Mouse (Mus musculus): ENCODE results near the gene Trex2. TPM values are rescaled to one million over a fixed set of nuclear protein-coding genes. Genes with fewer than 3 reads are reported as not detected.
"Not testable (repeated sequence)": the region's sequence is repeated elsewhere in the genome, so short reads cannot be mapped to it uniquely, and the experiment has no call there.

The Trex2 gene
- total RNA-seq, 1 experiment from 2014 or later: not detected

- no peak for DNase-seq
These were observed 5.1 kb downstream of the Trex2 start for GRCm38 (mm10) chrX:73430036-73430435.

DNA sequence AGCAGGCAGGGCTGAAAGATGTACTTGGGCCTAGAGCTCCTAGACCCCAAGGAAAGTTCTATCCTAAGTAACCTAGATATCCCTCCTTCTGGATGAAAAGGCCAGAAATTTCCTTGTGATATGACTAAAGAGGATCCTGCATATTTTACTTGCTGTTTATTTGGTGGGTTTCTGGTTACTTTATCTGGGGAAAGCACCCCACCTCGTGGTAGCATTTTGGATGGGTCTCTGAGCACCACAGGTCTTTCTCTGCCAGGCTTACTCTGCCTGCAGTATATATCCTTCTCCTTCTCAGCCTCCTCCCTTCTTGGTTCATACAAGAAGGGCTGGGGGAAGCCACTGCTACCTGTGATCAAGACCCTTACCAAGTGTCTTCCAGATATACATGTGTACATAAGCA, 22.4 kb downstream of the Trex2 start:
- DNase-seq: no peak

- DNase-seq: peak; percentile 17
These were observed 24.1 kb downstream of the Trex2 start, which contains the start of gene Zfp92 for GRCm38 (mm10) chrX:73410880-73411517. Gene Zfp92, plus strand, starts transcription at chrX:73411096.

DNA sequence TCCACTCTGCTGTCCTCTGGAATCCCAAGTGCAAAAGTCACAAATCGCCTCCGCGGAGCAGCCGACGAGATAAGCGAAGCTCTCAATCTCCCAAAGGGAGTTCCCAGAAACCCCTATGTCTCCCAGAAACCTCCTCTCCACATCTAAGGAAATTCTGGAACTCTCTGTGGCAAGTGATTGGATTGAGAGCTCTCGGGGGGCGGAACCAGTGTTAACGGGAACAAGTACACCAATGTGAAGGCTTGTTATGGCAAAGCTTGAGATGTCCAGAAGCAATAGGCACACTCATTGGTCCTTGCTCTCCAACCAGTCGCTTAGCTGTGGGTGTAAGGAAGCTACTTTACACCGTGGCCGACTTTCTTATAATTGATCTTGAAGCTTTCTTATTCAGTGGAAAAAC, 33.5 kb downstream of the Trex2 start:
- DNase-seq: no peak

DNA sequence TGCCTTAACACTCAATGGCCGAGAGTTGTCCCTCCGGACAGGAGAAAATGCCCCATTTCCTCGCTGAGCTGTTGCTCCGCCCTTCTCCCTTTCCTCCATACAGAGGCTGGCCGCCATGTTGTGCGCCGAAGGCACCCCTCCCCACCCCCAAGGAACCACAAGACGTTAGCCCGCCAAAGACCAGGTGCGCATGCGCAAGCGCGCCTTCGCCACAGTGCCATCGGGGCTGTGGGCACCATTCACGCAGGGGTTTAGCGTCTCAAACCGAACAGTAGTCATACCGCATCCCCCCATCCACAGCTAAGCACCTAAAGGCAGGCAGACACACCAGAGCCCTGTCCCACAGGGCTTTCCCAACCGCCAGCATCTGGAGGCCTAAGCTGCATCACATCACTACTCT, 34.2 kb downstream of the Trex2 start:
- no peak for DNase-seq

- DNase-seq: not testable (repeated sequence)
These were observed 36.5 kb downstream of the Trex2 start, which contains the start of gene Gm18336 for GRCm38 (mm10) chrX:73398636-73399035. Gene Gm18336, minus strand, starts transcription at chrX:73398736.

GRCm38 (mm10) chrX:73396446-73396845, 38.7 kb downstream of the Trex2 start:
- DNase-seq: peak; percentile 46

GRCm38 (mm10) chrX:73391481-73391880, 43.7 kb downstream of the Trex2 start:
- DNase-seq: no peak

DNA sequence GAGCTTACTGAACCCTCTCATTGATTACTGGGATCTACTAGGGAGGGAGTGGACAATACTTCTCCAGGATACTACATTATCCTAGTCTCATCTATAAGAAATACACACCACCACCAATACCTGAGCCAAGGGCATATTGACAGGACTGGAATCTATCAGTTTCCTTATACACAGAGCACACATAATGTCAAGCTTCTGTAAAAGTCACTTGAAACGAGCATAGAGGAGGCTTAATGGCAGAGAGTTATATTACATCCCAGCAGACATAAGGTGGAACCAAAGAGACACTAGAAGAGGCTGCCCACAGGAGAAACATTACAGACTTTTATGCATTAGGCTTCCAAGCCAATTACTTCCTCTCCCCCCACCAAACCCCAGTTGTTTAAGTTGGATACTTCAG, 50.2 kb downstream of the Trex2 start:
- no peak for DNase-seq

- no peak for DNase-seq
These were observed 50.7 kb downstream of the Trex2 start for GRCm38 (mm10) chrX:73384419-73384818.

Other genes with a start within 250 kb of the Trex2 start
- 4.1 and 5.9 TPM in 2 replicates for gene Xlr3b, start 243.1 kb downstream of the Trex2 start, total RNA-seq (2021)
- not detected in 2 replicates for gene Xlr4b, start 221.0 kb downstream of the Trex2 start, total RNA-seq (2021)
- gene F8a, start 207.1 kb downstream of the Trex2 start, total RNA-seq (2021): 9.4 and 11.7 TPM in 2 replicates
- not detected in 2 replicates for gene Xlr4c, start 192.2 kb downstream of the Trex2 start, total RNA-seq (2021)
- gene Xlr3c, start 170.0 kb downstream of the Trex2 start, total RNA-seq (2021): 0.21 TPM in 1 of 2 replicates, not detected in the other
- gene Xlr5a, start 142.4 kb downstream of the Trex2 start, total RNA-seq (2021): 0.24 TPM in 1 of 2 replicates, not detected in the other
- not detected in 2 replicates for gene Xlr5c, start 142.4 kb downstream of the Trex2 start, total RNA-seq (2021)
- gene Gm45015, start 98.5 kb downstream of the Trex2 start, total RNA-seq (2021): not detected in 2 replicates
- 23.0 and 27.0 TPM in 2 replicates for gene Zfp275, start 92.7 kb downstream of the Trex2 start, total RNA-seq (2021)
- gene Gm18336, start 36.6 kb downstream of the Trex2 start, total RNA-seq (2021): not detected in 2 replicates
- gene Zfp92, start 24.2 kb downstream of the Trex2 start, total RNA-seq (2021): 0.19 and 0.24 TPM in 2 replicates
- gene Haus7, start 23.7 kb upstream of the Trex2 start, total RNA-seq (2021): 27.7 and 31.8 TPM in 2 replicates
- gene Bgn, start 48.3 kb upstream of the Trex2 start, total RNA-seq (2021): 185 and 205 TPM in 2 replicates
- gene Atp2b3, start 67.7 kb upstream of the Trex2 start, total RNA-seq (2021): 38.1 and 43.3 TPM in 2 replicates
- 0.33 and 0.88 TPM in 2 replicates for gene Dusp9, start 204.1 kb upstream of the Trex2 start, total RNA-seq (2021)
- 9.4 TPM in 2 replicates for gene Pnck, start 224.8 kb upstream of the Trex2 start, total RNA-seq (2021)
- gene Slc6a8, start 237.8 kb upstream of the Trex2 start, total RNA-seq (2021): 64.2 and 70.4 TPM in 2 replicates

All from adrenal gland, postnatal 25 days (tissue).